Mouse (Mus musculus) kidney, postnatal 25 days (tissue): ENCODE measurements around the gene Otud7b.

ENCODE experiments used
- DNase-seq, 2 experiments: peaks; one replicate each; pipeline ENCODE4 v3.0.0; 2021; ENCODE audit warnings: mixed read lengths in 2 of 2

The Otud7b gene

GRCm38 (mm10) chr3:96104261-96105065, at the start of gene Otud7b:
Gene Otud7b (plus strand): TSS chr3:96104527.
- DNase-seq = peak; percentile 82 to 92

GRCm38 (mm10) chr3:96055294-96055693, 49.0 kb upstream of the Otud7b start:
- DNase-seq = no peak

- DNase-seq = no peak
Measured at GRCm38 (mm10) chr3:96056031-96056430, 48.3 kb upstream of the Otud7b start.

- peak; percentile 89 to 93 for DNase-seq
Measured at GRCm38 (mm10) chr3:96057747-96058204, 46.6 kb upstream of the Otud7b start.

- peak; percentile 71 to 85 for DNase-seq
Measured at GRCm38 (mm10) chr3:96058231-96058896, 46.0 kb upstream of the Otud7b start, which contains the start of gene Vps45. Gene Vps45 (minus strand): TSS chr3:96058466.

GRCm38 (mm10) chr3:96060146-96060545, 44.2 kb upstream of the Otud7b start:
- DNase-seq = no peak

- DNase-seq = no peak
Measured at GRCm38 (mm10) chr3:96063299-96063698, 41.0 kb upstream of the Otud7b start.

GRCm38 (mm10) chr3:96064217-96064616, 40.1 kb upstream of the Otud7b start:
- no peak for DNase-seq

GRCm38 (mm10) chr3:96065147-96065546, 39.2 kb upstream of the Otud7b start:
- no peak for DNase-seq

- peak; percentile 49 to 75 for DNase-seq
Measured at GRCm38 (mm10) chr3:96065754-96066375, 38.5 kb upstream of the Otud7b start.

GRCm38 (mm10) chr3:96066741-96067140, 37.6 kb upstream of the Otud7b start:
- no peak for DNase-seq

GRCm38 (mm10) chr3:96069046-96069445, 35.3 kb upstream of the Otud7b start:
- no peak for DNase-seq

- no peak for DNase-seq
Measured at GRCm38 (mm10) chr3:96069542-96069941, 34.8 kb upstream of the Otud7b start.

- no peak for DNase-seq
Measured at GRCm38 (mm10) chr3:96070241-96070640, 34.1 kb upstream of the Otud7b start.

- no peak for DNase-seq
Measured at GRCm38 (mm10) chr3:96072921-96073486, 31.3 kb upstream of the Otud7b start.

GRCm38 (mm10) chr3:96078066-96078465, 26.3 kb upstream of the Otud7b start:
- no peak for DNase-seq

GRCm38 (mm10) chr3:96078711-96079110, 25.6 kb upstream of the Otud7b start:
- no peak for DNase-seq

- DNase-seq = peak; percentile 48 to 56
Measured at GRCm38 (mm10) chr3:96081006-96081405, 23.3 kb upstream of the Otud7b start.

GRCm38 (mm10) chr3:96081650-96082049, 22.7 kb upstream of the Otud7b start:
- no peak for DNase-seq

- no peak for DNase-seq
Measured at GRCm38 (mm10) chr3:96082100-96082499, 22.2 kb upstream of the Otud7b start.

- no peak for DNase-seq
Measured at GRCm38 (mm10) chr3:96082714-96083508, 21.4 kb upstream of the Otud7b start.

- no peak for DNase-seq
Measured at GRCm38 (mm10) chr3:96084146-96084755, 20.1 kb upstream of the Otud7b start.
